Mouse (Mus musculus) effector memory CD4-positive, alpha-beta T cell, adult 7 months (primary cell): ENCODE measurements around the gene Myf6. TPM values are rescaled to one million over a fixed set of nuclear protein-coding genes. Genes with fewer than 3 reads are reported as not detected.

Experiments used
- polyA plus RNA-seq: library from polyadenylated mRNA; unstranded; fragments of 100-300 nt; shearing (Covaris generic); gene quantifications from one replicate; pipeline ENCODE4 v1.2.1, GENCODE M21; 2017

Myf6 gene
- polyA plus RNA-seq, result 0.30 TPM

DNA sequence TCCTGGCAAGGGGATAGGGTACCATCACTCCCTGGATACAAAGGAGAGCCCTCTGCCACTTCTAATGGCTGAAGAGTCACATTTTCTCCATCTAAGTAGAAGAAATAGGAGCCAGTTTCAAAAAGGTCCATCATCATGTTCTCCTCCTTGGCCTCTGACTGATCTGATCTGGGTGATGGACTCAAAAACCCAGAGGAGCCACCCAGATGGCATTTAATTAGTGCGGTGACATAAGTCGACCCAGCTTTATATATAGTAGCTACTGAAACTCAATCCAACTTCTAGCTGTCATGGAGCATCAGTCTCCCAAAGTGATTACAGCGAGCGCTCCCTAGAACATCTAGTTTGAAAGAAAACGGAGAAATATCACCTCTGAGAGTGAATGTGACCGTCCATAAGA, at the start of gene Myf6:
Myf6 (minus strand) TSS at position 170 of the 400 bp plus-strand sequence.

GRCm38 (mm10) chr10:107485870-107486269, 8.7 kb downstream of the Myf6 start, which contains the start of gene Myf5:
Gene Myf5, minus strand, starts transcription at chr10:107486134.

Other genes with a start within 250 kb of the Myf6 start
- gene Lin7a, start 223.1 kb downstream of the Myf6 start, polyA plus RNA-seq, result 0.16 TPM
- not detected for gene Myf5, start 8.6 kb downstream of the Myf6 start, polyA plus RNA-seq
- gene Ptprq, start 225.3 kb upstream of the Myf6 start, polyA plus RNA-seq, result not detected